Mouse (Mus musculus): ENCODE data around the gene Fmnl2.
A peak's percentile ranks its signal among the peaks of the same experiment; 100 is the strongest.

The Fmnl2 gene

GRCm38 (mm10) chr2:52857611-52858528 is at the start of gene Fmnl2:
Gene Fmnl2 (plus strand): TSS chr2:52857860.
- DNase-seq (ENCODE audit: low read depth, low spot score): peak; percentile 59

GRCm38 (mm10) chr2:52809988-52810387 is 47.7 kb upstream of the Fmnl2 start:
- DNase-seq (ENCODE audit: low read depth, low spot score): no peak

- DNase-seq (ENCODE audit: low read depth, low spot score): no peak
These were observed 46.0 kb upstream of the Fmnl2 start for GRCm38 (mm10) chr2:52811691-52812090.

GRCm38 (mm10) chr2:52817341-52817740 is 40.3 kb upstream of the Fmnl2 start:
- no peak for DNase-seq (ENCODE audit: low read depth, low spot score)

GRCm38 (mm10) chr2:52818944-52819343 is 38.7 kb upstream of the Fmnl2 start:
- DNase-seq (ENCODE audit: low read depth, low spot score): no peak

GRCm38 (mm10) chr2:52822214-52822613 is 35.4 kb upstream of the Fmnl2 start:
- no peak for DNase-seq (ENCODE audit: low read depth, low spot score)

GRCm38 (mm10) chr2:52828077-52828476 is 29.6 kb upstream of the Fmnl2 start:
- DNase-seq (ENCODE audit: low read depth, low spot score): no peak

GRCm38 (mm10) chr2:52830513-52830912 is 27.1 kb upstream of the Fmnl2 start:
- DNase-seq (ENCODE audit: low read depth, low spot score): no peak

- DNase-seq (ENCODE audit: low read depth, low spot score): no peak
These were observed 26.1 kb upstream of the Fmnl2 start for GRCm38 (mm10) chr2:52831585-52831984.

GRCm38 (mm10) chr2:52835726-52836125 is 21.9 kb upstream of the Fmnl2 start:
- DNase-seq (ENCODE audit: low read depth, low spot score): no peak

- no peak for DNase-seq (ENCODE audit: low read depth, low spot score)
These were observed 18.6 kb upstream of the Fmnl2 start for GRCm38 (mm10) chr2:52839074-52839473.

- no peak for DNase-seq (ENCODE audit: low read depth, low spot score)
These were observed 17.8 kb upstream of the Fmnl2 start for GRCm38 (mm10) chr2:52839868-52840267.

- DNase-seq (ENCODE audit: low read depth, low spot score): no peak
These were observed 13.8 kb upstream of the Fmnl2 start for GRCm38 (mm10) chr2:52843861-52844260.

GRCm38 (mm10) chr2:52844936-52845752 is 12.5 kb upstream of the Fmnl2 start:
- no peak for DNase-seq (ENCODE audit: low read depth, low spot score)

- no peak for DNase-seq (ENCODE audit: low read depth, low spot score)
These were observed 11.2 kb upstream of the Fmnl2 start for GRCm38 (mm10) chr2:52846506-52846905.

GRCm38 (mm10) chr2:52849092-52849491 is 8.6 kb upstream of the Fmnl2 start:
- no peak for DNase-seq (ENCODE audit: low read depth, low spot score)

- peak; percentile 36 for DNase-seq (ENCODE audit: low read depth, low spot score)
These were observed 1.1 kb downstream of the Fmnl2 start for GRCm38 (mm10) chr2:52858529-52859465.

GRCm38 (mm10) chr2:52859466-52859840 is 1.8 kb downstream of the Fmnl2 start:
- no peak for DNase-seq (ENCODE audit: low read depth, low spot score)

GRCm38 (mm10) chr2:52860111-52860775 is 2.6 kb downstream of the Fmnl2 start:
- DNase-seq (ENCODE audit: low read depth, low spot score): no peak

GRCm38 (mm10) chr2:52862046-52862759 is 4.5 kb downstream of the Fmnl2 start:
- DNase-seq (ENCODE audit: low read depth, low spot score): no peak

Data from ES-CJ7 (cell line).